Mouse (Mus musculus) small intestine, adult 2 months (tissue): ENCODE results near the gene Xpnpep1.

Source experiments
- CTCF ChIP-seq: fragments of 200-500 bp; IDR thresholded peaks from 2 replicates; pipeline ENCODE4 v1.5.1; 2012; ENCODE audit warnings: low read depth, mild to moderate bottlenecking, control low read depth, inconsistent platforms, low read length, moderate library complexity, mixed read lengths; ENCODE audit not compliant: insufficient replicate concordance, insufficient read length; ENCODE audit errors: extremely low read depth
- POLR2A ChIP-seq: fragments of 200-500 bp; IDR thresholded peaks from 2 replicates; pipeline ENCODE4 v1.6.1; 2012; ENCODE audit warnings: low read depth, mild to moderate bottlenecking, control low read depth, inconsistent platforms, low read length, moderate library complexity

DNA sequence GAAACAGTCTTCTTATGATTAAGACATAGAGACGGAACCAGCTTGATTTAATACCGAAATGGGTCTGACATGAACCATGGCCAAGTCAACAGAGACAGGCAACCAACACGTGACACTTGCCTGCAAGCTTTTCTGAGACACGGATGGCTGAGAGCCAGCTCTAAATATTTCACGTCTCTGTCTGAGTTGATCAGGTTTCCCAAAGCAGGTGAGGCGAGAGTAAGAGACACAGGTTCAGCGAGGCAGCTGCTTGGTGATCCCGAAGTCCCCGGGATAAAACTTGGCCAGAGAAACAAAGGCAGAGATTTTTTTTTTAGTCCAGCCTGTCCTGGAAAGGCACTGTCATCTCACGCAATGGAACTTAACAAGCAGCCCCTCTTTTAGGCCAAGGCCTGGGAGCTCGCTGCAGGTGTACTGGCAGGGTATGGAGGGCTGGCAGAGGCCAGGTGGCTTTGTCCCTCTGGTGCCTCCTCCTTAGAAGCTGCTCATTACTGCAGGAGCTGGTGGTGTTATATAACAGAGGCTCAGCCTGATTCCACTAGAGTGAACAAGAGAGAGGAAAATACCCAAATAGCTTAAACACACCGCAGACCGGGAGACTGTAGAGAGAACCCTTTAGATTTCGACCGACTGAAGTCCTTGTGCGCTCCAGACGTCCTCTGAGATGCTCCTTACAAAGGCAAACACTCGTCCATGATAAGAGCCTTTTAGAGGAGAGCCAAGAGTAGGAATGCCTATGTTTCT lies 36.4 kb upstream of the Xpnpep1 start:
- TF ChIP-seq CTCF (no peak), POLR2A (no peak)
